Mouse (Mus musculus): ENCODE measurements at regions not wholly inside any gene's neighbourhood (a gene's known extent, or its start where the extent isn't known, plus 50 kb on each side); places are given as distances from the start of the nearest gene placed in this dataset.
"Not testable (repeated sequence)": the region's sequence is repeated elsewhere in the genome, so short reads cannot be mapped to it uniquely, and the experiment has no call there.

- intact Hi-C loops (cut with DNase I) = no loop called here
- DNase-seq (ENCODE audit: low spot score in 2 of 2) = no peak
Measured at GRCm38 (mm10) chr6:95058017-95058416, 59.0 kb upstream of the Kbtbd8 start.

GRCm38 (mm10) chr6:95056222-95056621 lies 60.8 kb upstream of the Kbtbd8 start:
- no peak for DNase-seq (ENCODE audit: low spot score in 2 of 2)
- intact Hi-C loops (cut with DNase I) = no loop called here

- no peak for DNase-seq (ENCODE audit: low spot score in 2 of 2)
- intact Hi-C loops (cut with DNase I) = no loop called here
Measured at GRCm38 (mm10) chr6:95053717-95054382, 63.2 kb upstream of the Kbtbd8 start.

DNA sequence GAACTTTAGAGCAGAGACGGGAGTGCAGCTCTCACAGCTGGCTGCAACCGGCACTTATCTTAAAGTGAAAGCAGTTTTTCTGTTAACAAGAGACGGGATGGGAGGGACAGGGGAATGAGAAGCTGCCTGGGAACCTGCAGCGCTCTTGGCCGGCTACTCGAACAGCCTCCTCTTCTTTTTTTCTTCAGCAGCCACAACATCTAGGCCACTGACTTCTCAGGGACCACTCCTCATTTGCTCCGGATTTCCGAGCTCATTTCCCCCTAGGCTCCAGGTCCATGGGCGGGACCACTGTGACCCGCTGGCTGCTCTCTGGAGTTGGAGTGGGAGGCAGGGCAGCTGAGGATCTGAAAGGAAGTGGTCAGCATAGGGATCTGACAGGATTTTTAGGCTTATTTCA lies 75.7 kb upstream of the Kbtbd8 start:
- DNase-seq (ENCODE audit: low spot score in 2 of 2); intact Hi-C loops (cut with DNase I): not testable (repeated sequence)

GRCm38 (mm10) chr6:95024239-95024638 lies 92.8 kb upstream of the Kbtbd8 start:
- DNase-seq (ENCODE audit: low spot score in 2 of 2) = no peak
- intact Hi-C loops (cut with DNase I) = no loop called here

DNA sequence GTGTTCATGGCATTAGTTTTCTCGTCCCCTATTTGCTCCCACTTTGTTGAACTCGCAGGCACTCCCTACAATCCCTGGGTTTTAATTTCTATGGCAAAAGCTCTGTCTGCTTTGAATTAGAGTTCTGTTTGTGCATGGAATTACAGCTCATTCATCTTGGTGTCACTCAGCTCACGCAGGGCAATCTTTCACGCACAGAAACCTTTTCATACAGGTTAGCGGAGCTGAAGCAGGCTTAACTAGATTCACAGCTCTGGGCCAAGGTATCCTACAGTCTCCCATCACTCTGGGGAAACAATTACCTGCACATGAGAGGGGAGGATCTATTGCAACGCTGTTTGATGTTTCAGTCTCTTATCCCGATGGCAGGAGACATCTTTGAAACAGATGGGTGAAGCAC lies 95.3 kb upstream of the Kbtbd8 start:
- intact Hi-C loops (cut with DNase I) = no loop called here
- no peak for DNase-seq (ENCODE audit: low spot score in 2 of 2)

DNA sequence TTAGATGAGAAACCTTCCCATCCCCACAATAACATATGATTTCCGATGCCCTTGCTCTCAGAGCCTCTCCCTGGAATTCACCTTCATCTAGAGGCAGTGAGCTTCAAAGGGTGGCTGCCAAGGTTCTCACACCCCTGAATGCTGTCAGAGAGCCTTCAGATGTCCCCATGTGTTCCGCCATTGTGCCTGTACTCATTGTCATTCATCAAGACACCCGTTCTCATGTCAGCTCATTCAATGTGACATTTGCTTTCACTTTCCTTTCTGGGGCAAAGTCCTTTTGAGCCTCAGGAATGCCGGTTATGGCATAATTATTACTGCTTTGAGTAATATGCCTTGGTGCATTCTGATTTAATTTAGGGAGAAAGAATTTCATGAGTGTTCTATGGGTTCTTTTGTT lies 99.1 kb upstream of the Kbtbd8 start:
- DNase-seq (ENCODE audit: low spot score in 2 of 2) = no peak
- intact Hi-C loops (cut with DNase I) = no loop called here

DNA sequence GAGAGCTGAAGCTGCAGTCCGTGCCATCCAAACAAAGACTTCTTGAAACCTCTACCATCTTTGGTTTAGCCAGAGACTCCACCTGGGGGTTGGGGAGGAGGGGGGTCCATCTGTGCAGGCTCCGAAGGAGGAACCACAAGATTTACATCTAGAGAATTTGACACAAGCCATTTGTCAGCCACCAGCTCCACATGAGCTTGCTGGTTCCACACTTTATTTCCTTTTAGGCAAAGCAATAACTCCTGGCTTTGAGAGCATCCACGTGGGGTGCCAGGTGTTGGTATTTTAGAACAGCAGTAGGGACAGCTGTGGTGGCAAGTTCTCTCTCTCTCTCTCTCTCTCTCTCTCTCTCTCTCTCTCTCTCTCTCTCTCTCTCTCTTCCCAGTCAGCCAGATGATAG lies 99.6 kb upstream of the Kbtbd8 start:
- no peak for DNase-seq (ENCODE audit: low spot score in 2 of 2)
- intact Hi-C loops (cut with DNase I) = no loop called here

- intact Hi-C loops (cut with DNase I) = no loop called here
- DNase-seq (ENCODE audit: low spot score in 2 of 2) = no peak
Measured at GRCm38 (mm10) chr6:95013096-95013495, 103.9 kb upstream of the Kbtbd8 start.

DNA sequence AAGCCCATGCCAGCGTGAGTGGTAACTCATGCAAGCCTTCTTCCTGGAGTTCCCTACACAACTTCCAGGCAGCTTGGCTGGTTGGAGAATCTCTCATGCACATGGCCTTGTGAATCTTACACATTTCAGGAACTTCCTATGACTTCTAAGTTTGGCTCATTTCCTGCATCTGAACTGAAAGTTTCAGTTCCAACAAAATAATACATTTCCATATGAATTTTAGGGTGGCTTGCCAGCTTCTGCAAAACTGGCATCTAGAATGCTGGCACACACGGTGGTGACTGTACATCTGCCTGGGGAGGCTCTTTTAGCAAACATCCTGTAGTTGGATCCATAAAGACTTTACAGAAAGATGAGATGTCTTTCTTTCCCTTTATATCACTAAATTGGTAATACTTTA lies 110.6 kb upstream of the Kbtbd8 start:
- DNase-seq (ENCODE audit: low spot score in 2 of 2) = peak in 1 of 2 experiments; percentile 22
- intact Hi-C loops (cut with DNase I) = no loop called here

DNA sequence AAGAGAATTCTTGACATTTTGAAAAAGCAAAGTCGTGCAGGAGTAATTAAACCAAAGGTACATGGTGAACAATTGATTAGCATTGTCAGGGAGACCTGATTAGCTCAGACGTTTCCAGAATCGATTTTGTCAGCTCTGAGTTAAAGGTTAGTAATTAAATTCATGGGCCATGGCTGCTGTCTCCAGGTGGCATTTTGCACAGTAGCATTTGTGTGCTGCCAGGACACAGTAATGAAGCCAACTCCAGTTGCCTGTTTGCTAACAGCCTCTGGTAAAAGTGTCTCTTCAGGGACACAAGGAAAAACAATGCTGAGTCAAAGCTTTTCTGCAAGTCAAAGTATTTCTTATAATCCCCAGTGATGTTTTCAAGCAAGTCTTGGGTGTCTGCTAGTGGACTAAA lies 113.3 kb upstream of the Kbtbd8 start:
- intact Hi-C loops (cut with DNase I) = no loop called here
- no peak for DNase-seq (ENCODE audit: low spot score in 2 of 2)

- no peak for DNase-seq (ENCODE audit: low spot score in 2 of 2)
- intact Hi-C loops (cut with DNase I) = no loop called here
Measured at GRCm38 (mm10) chr6:94999562-94999961, 117.5 kb upstream of the Kbtbd8 start.

DNA sequence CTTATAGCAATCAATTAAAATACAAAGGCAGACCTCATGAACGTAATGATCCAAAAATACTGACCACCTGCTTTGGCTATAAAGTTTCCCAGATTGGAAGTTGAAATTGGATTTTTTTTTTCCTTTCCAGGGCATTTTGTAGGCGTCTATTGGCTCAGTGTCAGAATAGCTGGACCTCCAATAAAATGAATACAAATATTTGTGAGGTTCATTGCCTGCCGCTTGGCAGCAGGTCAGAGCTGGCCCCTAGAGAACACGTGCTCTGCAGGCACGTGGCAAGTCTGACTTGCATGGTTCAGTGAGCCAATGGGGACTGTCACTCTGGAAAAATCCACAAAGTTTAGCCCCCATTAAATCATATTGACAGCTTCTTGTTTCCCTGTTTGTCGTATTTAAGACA lies 118.0 kb upstream of the Kbtbd8 start:
- DNase-seq (ENCODE audit: low spot score in 2 of 2) = no peak
- intact Hi-C loops (cut with DNase I) = no loop called here

DNA sequence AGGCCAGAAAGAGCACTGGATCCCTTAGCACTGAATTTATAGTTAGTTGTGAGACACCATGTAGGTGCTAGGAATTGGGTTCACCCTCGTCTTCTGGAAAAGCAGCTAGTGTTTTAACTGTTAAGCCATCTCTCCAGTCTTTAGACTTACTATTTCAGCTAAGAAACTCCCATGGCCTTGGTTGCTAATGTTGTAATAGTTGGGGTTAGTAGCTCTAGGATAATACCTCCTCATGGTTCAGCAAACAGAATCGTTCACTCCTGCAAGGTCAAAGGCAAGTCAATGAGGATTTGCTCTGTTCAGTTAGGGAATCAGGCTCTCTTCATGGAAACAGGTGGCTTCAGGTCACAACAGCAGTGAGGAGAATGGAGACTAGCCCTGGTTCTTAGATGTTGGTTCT lies 118.7 kb upstream of the Kbtbd8 start:
- intact Hi-C loops (cut with DNase I) = no loop called here
- no peak for DNase-seq (ENCODE audit: low spot score in 2 of 2)

- intact Hi-C loops (cut with DNase I) = no loop called here
- DNase-seq (ENCODE audit: low spot score in 2 of 2) = no peak
Measured at GRCm38 (mm10) chr6:94994376-94994775, 122.7 kb upstream of the Kbtbd8 start.

- intact Hi-C loops (cut with DNase I) = loop anchor here (2.0 to 10.0 kb wide), 3 partner anchors 443 to 903 kb away; no protein-coding TSS in a partner anchor
Measured at GRCm38 (mm10) chr6:94987427-94987826, 129.6 kb upstream of the Kbtbd8 start.

GRCm38 (mm10) chr6:94986346-94986745 lies 130.7 kb upstream of the Kbtbd8 start:
- peak in 1 of 2 experiments; percentile 7 for DNase-seq (ENCODE audit: low spot score in 2 of 2)
- intact Hi-C loops (cut with DNase I) = loop anchor here (2.0 to 10.0 kb wide), 3 partner anchors 442 to 902 kb away; no protein-coding TSS in a partner anchor

More at GRCm38 (mm10) chr6:94987427-94987826, 129.6 kb upstream of the Kbtbd8 start:
- no peak for DNase-seq (ENCODE audit: low spot score in 2 of 2)

DNA sequence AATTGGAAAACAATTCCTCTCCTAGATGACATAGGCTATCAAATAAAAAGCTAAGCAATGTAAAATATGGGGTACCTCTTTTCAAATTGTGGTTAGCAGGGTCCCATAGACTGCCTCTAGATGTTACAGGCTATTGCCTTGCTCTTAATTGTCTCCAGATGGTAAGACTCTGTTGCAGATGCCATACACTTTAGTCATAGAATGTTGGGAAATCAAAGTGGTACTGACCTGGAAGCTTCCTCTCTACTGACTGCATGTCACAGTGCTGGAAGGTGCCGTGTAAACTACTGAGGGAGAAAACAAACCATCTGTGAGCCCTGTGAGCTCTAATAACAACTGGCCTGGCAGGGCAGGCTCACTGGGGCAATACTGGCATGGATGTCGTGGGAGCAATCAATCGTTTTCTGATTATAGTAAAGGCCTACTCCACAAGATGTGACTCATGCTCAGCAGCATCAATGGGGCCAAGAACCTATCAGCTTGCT lies 132.6 kb upstream of the Kbtbd8 start:
- no peak for DNase-seq (ENCODE audit: low spot score in 2 of 2)
- intact Hi-C loops (cut with DNase I) = loop anchor here (10.0 kb wide), 1 partner anchor 900 kb away; no protein-coding TSS in a partner anchor

GRCm38 (mm10) chr6:94968683-94969082 lies 148.4 kb upstream of the Kbtbd8 start:
- DNase-seq (ENCODE audit: low spot score in 2 of 2) = no peak
- intact Hi-C loops (cut with DNase I) = loop anchor here (10.0 kb wide), 1 partner anchor 274 kb away; no protein-coding TSS in a partner anchor

- no peak for DNase-seq (ENCODE audit: low spot score in 2 of 2)
- intact Hi-C loops (cut with DNase I) = loop anchor here (1.0 to 10.0 kb wide), 3 partner anchors 272 to 422 kb away; no protein-coding TSS in a partner anchor
Measured at GRCm38 (mm10) chr6:94966962-94967361, 150.1 kb upstream of the Kbtbd8 start.

GRCm38 (mm10) chr6:94963204-94963603 lies 153.8 kb upstream of the Kbtbd8 start:
- DNase-seq (ENCODE audit: low spot score in 2 of 2) = no peak
- intact Hi-C loops (cut with DNase I) = loop anchor here (10.0 kb wide), 1 partner anchor 268 kb away; no protein-coding TSS in a partner anchor

Measured in left cerebral cortex, postnatal 36 days (tissue).